Mouse (Mus musculus) heart, adult 2 months (tissue): ENCODE measurements around the gene 4931428L18Rik. TPM values are rescaled to one million over a fixed set of nuclear protein-coding genes. Genes with fewer than 3 reads are reported as not detected.

Experiments used
- DNase-seq, 2 experiments: peaks; one replicate each; pipeline ENCODE4 v3.0.0; 2021
- H3K27ac ChIP-seq: fragments of 200-600 bp; 2 replicates; pipeline ENCODE4 v1.8.1; 2022
- H3K27me3 ChIP-seq: fragments of 200-500 bp; 2 replicates; pipeline ENCODE4 v1.6.1; 2012; ENCODE audit warnings: mild to moderate bottlenecking, low read length, inconsistent platforms, mixed read lengths; ENCODE audit not compliant: control insufficient read depth, insufficient read depth
- H3K36me3 ChIP-seq: fragments of 200-500 bp; 2 replicates; pipeline ENCODE4 v1.6.1; 2012; ENCODE audit warnings: low read length, inconsistent platforms; ENCODE audit not compliant: control insufficient read depth, insufficient read depth
- H3K4me1 ChIP-seq: fragments of 200-500 bp; 2 replicates; pipeline ENCODE4 v1.6.1; 2011; ENCODE audit warnings: low read length; ENCODE audit not compliant: control insufficient read depth, insufficient read depth
- H3K4me3 ChIP-seq: fragments of 200-600 bp; 2 replicates; pipeline ENCODE4 v1.8.1; 2022
- H3K79me2 ChIP-seq: fragments of 200-500 bp; replicated peaks from 2 replicates; pipeline ENCODE4 v1.6.1; 2012; ENCODE audit warnings: mild to moderate bottlenecking, inconsistent platforms, low read length, moderate library complexity, mixed read lengths; ENCODE audit not compliant: control insufficient read depth, insufficient read depth
- H3K9ac ChIP-seq: fragments of 200-500 bp; 2 replicates; pipeline ENCODE4 v1.6.1; 2012; ENCODE audit warnings: low read depth, mild to moderate bottlenecking, control low read depth, inconsistent platforms, low read length, mixed read lengths
- CTCF ChIP-seq: fragments of 200-600 bp; IDR thresholded peaks from 2 replicates; pipeline ENCODE4 v1.8.1; 2022; ENCODE audit warnings: antibody characterized with exemption, mild to moderate bottlenecking, moderate library complexity
- EP300 ChIP-seq: fragments of 200-500 bp; IDR thresholded peaks from 2 replicates; pipeline ENCODE4 v1.6.1; 2011; ENCODE audit warnings: low read depth, low read length, control low read depth; ENCODE audit not compliant: insufficient read depth
- POLR2A ChIP-seq: fragments of 200-500 bp; IDR thresholded peaks from 2 replicates; pipeline ENCODE4 v1.6.1; 2011; ENCODE audit warnings: mild to moderate bottlenecking, low read depth, low read length, control low read depth; ENCODE audit not compliant: insufficient read depth
- WGBS: fragments of 180-500 bp; shearing (Covaris S2); methylation state at CpG from one replicate; pipeline ENCODE4 v1.1.7; 2018; 5-methylcytosine and 5-hydroxymethylcytosine counted together
- intact Hi-C: fragments of 180-260 bp; cut with DNase I; formaldehyde crosslinking; loops from one replicate; pipeline ENCODE4 v1.15.1; 2025
- polyA plus RNA-seq: library from polyadenylated mRNA; depleted of rRNA; stranded (reverse); fragments of >200 nt; gene quantifications from 2 replicates; pipeline ENCODE4 v1.2.3, GENCODE M21; 2012
- total RNA-seq, 2 experiments: library from RNA; stranded (reverse); gene quantifications; 2 replicates each; pipeline ENCODE4 v1.2.3; 2021

The 4931428L18Rik gene
- total and polyA plus RNA-seq, 3 experiments: 0.16 TPM; not detected in 2

GRCm38 (mm10) chr1:31142288-31143094 lies 80.0 kb downstream of the 4931428L18Rik start:
- intact Hi-C loops: loop anchor here (10.0 kb wide), 1 partner anchor 128 kb away; no protein-coding TSS in a partner anchor
- WGBS: 50% methylated on average over 8 of the region's 8 CpGs
- no peak overlapping the region for H3K4me3 ChIP-seq
- TF ChIP-seq CTCF (no peak), POLR2A (no peak), EP300 (no peak)
- no peak overlapping the region for H3K27ac ChIP-seq
- H3K4me1 ChIP-seq: no peaks in the 10 kb centered on the region; the same call in 1 of the 2 replicates
- H3K36me3 ChIP-seq: no peaks in the 10 kb centered on the region
- no peaks in the 10 kb centered on the region for H3K27me3 ChIP-seq
- no peaks in the 10 kb centered on the region for H3K79me2 ChIP-seq
- no peak overlapping the region for H3K9ac ChIP-seq
- DNase-seq: no peak

GRCm38 (mm10) chr1:31138387-31138786 lies 84.1 kb downstream of the 4931428L18Rik start:
- no peaks in the 10 kb centered on the region; the same call in 1 of the 2 replicates for H3K4me1 ChIP-seq
- no peaks in the 10 kb centered on the region for H3K36me3 ChIP-seq
- H3K27ac ChIP-seq: no peak overlapping the region
- DNase-seq: no peak
- WGBS: 71% methylated on average over 3 of the region's 3 CpGs
- intact Hi-C loops: no loop called here
- H3K9ac ChIP-seq: no peak overlapping the region
- TF ChIP-seq EP300 (no peak), POLR2A (no peak)
- no peak overlapping the region for H3K4me3 ChIP-seq
- no peaks in the 10 kb centered on the region for H3K79me2 ChIP-seq
- H3K27me3 ChIP-seq: no peaks in the 10 kb centered on the region

GRCm38 (mm10) chr1:31113466-31113865 lies 109.0 kb downstream of the 4931428L18Rik start:
- intact Hi-C loops: no loop called here
- H3K4me3 ChIP-seq: no peak overlapping the region
- DNase-seq: no peak

GRCm38 (mm10) chr1:31107961-31108360 lies 114.5 kb downstream of the 4931428L18Rik start:
- H3K27me3 ChIP-seq: no peaks in the 10 kb centered on the region
- no peak overlapping the region for H3K9ac ChIP-seq
- H3K27ac ChIP-seq: no peak overlapping the region
- no peak for DNase-seq
- WGBS: 84% methylated on average over 3 of the region's 3 CpGs
- H3K4me3 ChIP-seq: no peak overlapping the region
- no peaks in the 10 kb centered on the region for H3K36me3 ChIP-seq
- no peaks in the 10 kb centered on the region for H3K4me1 ChIP-seq
- TF ChIP-seq POLR2A (no peak), EP300 (no peak), CTCF (no peak)
- H3K79me2 ChIP-seq: no peaks in the 10 kb centered on the region
- intact Hi-C loops: no loop called here

More at GRCm38 (mm10) chr1:31113466-31113865, 109.0 kb downstream of the 4931428L18Rik start:
- Histone ChIP-seq H3K27me3 (no peaks in the 10 kb centered on the region), H3K27ac (no peak overlapping the region), H3K9ac (no peak overlapping the region), H3K36me3 (no peaks in the 10 kb centered on the region), H3K79me2 (no peaks in the 10 kb centered on the region), H3K4me1 (no peaks in the 10 kb centered on the region)
- no peak for TF ChIP-seq CTCF
- no peak for TF ChIP-seq EP300
- no peak for TF ChIP-seq POLR2A
- 37% methylated on average over 4 of the region's 4 CpGs for WGBS

- H3K9ac ChIP-seq: no peak overlapping the region
- no peak overlapping the region for H3K4me3 ChIP-seq
- intact Hi-C loops: no loop called here
- H3K79me2 ChIP-seq: no peaks in the 10 kb centered on the region
- DNase-seq: peak; percentile 23 to 47
- peaks cover 5% of the 10 kb centered on the region; the same call in 1 of the 2 replicates for H3K36me3 ChIP-seq
- peak overlapping the region; percentile 54 for H3K27ac ChIP-seq
- H3K27me3 ChIP-seq: no peaks in the 10 kb centered on the region
- no peaks in the 10 kb centered on the region for H3K4me1 ChIP-seq
- WGBS: 28% methylated on average over 12 of the region's 12 CpGs
- TF ChIP-seq EP300 (0 out of 2 replicates have a peak, but pooled peaks have one; percentile 30), CTCF (no peak)
Observed at GRCm38 (mm10) chr1:31102863-31103657, 119.4 kb downstream of the 4931428L18Rik start.

GRCm38 (mm10) chr1:31102280-31102679 lies 120.2 kb downstream of the 4931428L18Rik start:
- DNase-seq: no peak
- 53% methylated on average over 2 of the region's 2 CpGs for WGBS

More at GRCm38 (mm10) chr1:31102280-31102679, 120.2 kb downstream of the 4931428L18Rik start:
- no peak overlapping the region for H3K4me3 ChIP-seq
- TF ChIP-seq POLR2A (no peak), CTCF (no peak), EP300 (no peak)
- no peaks in the 10 kb centered on the region for H3K79me2 ChIP-seq
- intact Hi-C loops: no loop called here
- no peaks in the 10 kb centered on the region for H3K4me1 ChIP-seq
- H3K27ac ChIP-seq: peak overlapping the region; percentile 54
- no peak overlapping the region for H3K9ac ChIP-seq
- H3K36me3 ChIP-seq: peaks cover 5% of the 10 kb centered on the region; the same call in 1 of the 2 replicates
- no peaks in the 10 kb centered on the region for H3K27me3 ChIP-seq
